Mouse (Mus musculus) liver, embryonic 13.5 days (tissue): ENCODE results near the gene Sgms1. TPM values are rescaled to one million over a fixed set of nuclear protein-coding genes. Genes with fewer than 3 reads are reported as not detected.

ENCODE experiments used
- ATAC-seq: fragments of 200-750 bp; cut with Nextera tagmentation; 2 replicates; pipeline ENCODE4 v1.8.0; 2017; ENCODE audit warnings: low read depth, mild to moderate bottlenecking, moderate number of reproducible peaks, moderate library complexity
- DNase-seq: peaks from one replicate; pipeline ENCODE4 v3.0.0; 2022
- H3K27ac ChIP-seq: fragments of 300-500 bp; sonication (generic); 2 replicates; pipeline ENCODE4 v1.5.1; 2015; ENCODE audit warnings: moderate library complexity, mild to moderate bottlenecking, inconsistent platforms
- H3K27me3 ChIP-seq: fragments of 300-500 bp; sonication (generic); 2 replicates; pipeline ENCODE4 v1.6.1; 2015; ENCODE audit warnings: mild to moderate bottlenecking, inconsistent platforms
- H3K36me3 ChIP-seq: fragments of 300-500 bp; sonication (generic); 2 replicates; pipeline ENCODE4 v1.6.1; 2015; ENCODE audit warnings: mild to moderate bottlenecking, inconsistent platforms
- H3K4me1 ChIP-seq: fragments of 300-500 bp; sonication (generic); replicated peaks from 2 replicates; pipeline ENCODE4 v1.6.1; 2015; ENCODE audit warnings: inconsistent platforms
- H3K4me2 ChIP-seq: fragments of 300-500 bp; sonication (generic); 2 replicates; pipeline ENCODE4 v1.6.1; 2015; ENCODE audit warnings: inconsistent platforms, mild to moderate bottlenecking, moderate library complexity
- H3K4me3 ChIP-seq: fragments of 300-500 bp; sonication (generic); replicated peaks from 2 replicates; pipeline ENCODE4 v1.5.1; 2015; ENCODE audit warnings: mild to moderate bottlenecking, inconsistent platforms
- H3K9ac ChIP-seq: fragments of 300-500 bp; sonication (generic); 2 replicates; pipeline ENCODE4 v1.6.1; 2015; ENCODE audit warnings: mild to moderate bottlenecking, inconsistent platforms
- H3K9me3 ChIP-seq: fragments of 300-500 bp; sonication (generic); replicated peaks from 2 replicates; pipeline ENCODE4 v1.6.1; 2016; ENCODE audit warnings: inconsistent platforms
- WGBS: fragments of 180-500 bp; shearing (Covaris S2); methylation state at CpG from one replicate; pipeline ENCODE4 v1.1.7; 2015; ENCODE audit not compliant: insufficient replicate concordance; 5-methylcytosine and 5-hydroxymethylcytosine counted together
- polyA plus RNA-seq: library from polyadenylated mRNA; unstranded; fragments of >200 nt; fragmentation: Nextera tagmentation; extraction: Ambion mirVana; gene quantifications from 2 replicates; pipeline ENCODE4 v1.2.1, GENCODE M21; 2015

The Sgms1 gene
- polyA plus RNA-seq, 1 experiment from 2014 or later, result 23.4 TPM

- WGBS, result 12% methylated on average over 14 of the region's 14 CpGs
- Histone ChIP-seq H3K9ac (peak overlapping the region; percentile 69), H3K36me3 (0 out of 2 replicates have a peak, but pooled peaks cover 7% of the 10 kb centered on the region), H3K9me3 (no peaks in the 10 kb centered on the region), H3K27me3 (no peaks in the 10 kb centered on the region), H3K27ac (peak overlapping the region; percentile 99), H3K4me1 (peaks cover 93% of the 10 kb centered on the region), H3K4me3 (peak overlapping the region; percentile 40), H3K4me2 (peak overlapping the region; percentile 74)
- DNase-seq (peak; percentile 73), ATAC-seq (peak; percentile 85)
Measured at GRCm38 (mm10) chr19:32180756-32181674, 208.5 kb downstream of the Sgms1 start.

DNA sequence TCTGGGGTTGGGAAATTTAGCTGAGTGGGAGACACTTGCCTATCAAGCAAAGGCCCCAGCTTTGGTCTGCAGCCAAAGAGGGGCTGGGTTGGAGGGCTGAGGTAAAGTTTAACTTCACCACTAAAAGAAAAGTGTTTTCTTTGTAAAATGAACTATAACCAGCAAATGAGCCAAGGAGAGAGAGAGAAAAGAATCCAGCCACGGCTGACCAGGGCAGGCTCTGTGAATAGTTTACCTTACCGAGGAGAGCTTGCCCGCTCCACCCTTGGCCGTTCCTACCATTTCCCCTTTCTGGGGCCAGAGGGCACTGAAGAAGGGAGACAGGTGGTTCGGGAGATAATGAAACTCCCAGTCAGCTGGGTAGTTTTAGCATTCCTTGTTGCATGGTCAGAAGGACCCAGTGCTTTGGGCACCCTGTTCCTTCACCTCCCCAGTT is 209.5 kb downstream of the Sgms1 start:
- Histone ChIP-seq H3K27ac (peak overlapping the region; percentile 99), H3K4me1 (peaks cover 97% of the 10 kb centered on the region), H3K4me3 (peak overlapping the region; percentile 40), H3K36me3 (0 out of 2 replicates have a peak, but pooled peaks cover 7% of the 10 kb centered on the region), H3K4me2 (peak overlapping the region; percentile 74), H3K9me3 (no peaks in the 10 kb centered on the region), H3K27me3 (no peaks in the 10 kb centered on the region), H3K9ac (peak overlapping the region; percentile 69)
- peak; percentile 91 for ATAC-seq
- 9% methylated on average over 5 of the region's 5 CpGs for WGBS
- peak; percentile 77 for DNase-seq

DNA sequence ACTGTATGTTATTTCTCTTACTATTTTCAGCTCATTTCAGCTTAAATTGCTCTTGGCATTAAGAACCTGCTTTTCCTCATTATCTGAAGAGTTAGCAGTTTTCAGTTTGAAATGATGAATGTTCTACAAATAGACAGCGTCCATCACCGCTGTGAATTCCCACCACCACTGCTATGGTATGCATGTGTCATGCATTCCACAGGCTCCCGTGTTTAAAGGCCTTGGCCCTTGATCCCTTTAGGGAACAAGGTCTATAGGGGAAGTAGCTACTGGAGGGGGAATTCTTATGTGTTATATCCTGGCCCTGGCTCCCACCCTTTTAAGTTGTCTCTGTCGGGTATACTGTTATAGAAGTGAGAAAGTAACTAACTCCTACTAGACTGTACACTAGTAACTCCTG is 210.0 kb downstream of the Sgms1 start:
- H3K9me3 ChIP-seq, result no peaks in the 10 kb centered on the region
- peaks cover 99% of the 10 kb centered on the region for H3K4me1 ChIP-seq
- peak overlapping the region; percentile 99 for H3K27ac ChIP-seq
- peak overlapping the region; percentile 40 for H3K4me3 ChIP-seq
- H3K36me3 ChIP-seq, result 0 out of 2 replicates have a peak, but pooled peaks cover 7% of the 10 kb centered on the region
- H3K27me3 ChIP-seq, result no peaks in the 10 kb centered on the region
- ATAC-seq (no peak; the same call in 1 of the 2 replicates), DNase-seq (no peak)
- WGBS, result 55% methylated on average over 4 of the region's 4 CpGs
- H3K4me2 ChIP-seq, result peak overlapping the region; percentile 74
- peak overlapping the region; percentile 69 for H3K9ac ChIP-seq

DNA sequence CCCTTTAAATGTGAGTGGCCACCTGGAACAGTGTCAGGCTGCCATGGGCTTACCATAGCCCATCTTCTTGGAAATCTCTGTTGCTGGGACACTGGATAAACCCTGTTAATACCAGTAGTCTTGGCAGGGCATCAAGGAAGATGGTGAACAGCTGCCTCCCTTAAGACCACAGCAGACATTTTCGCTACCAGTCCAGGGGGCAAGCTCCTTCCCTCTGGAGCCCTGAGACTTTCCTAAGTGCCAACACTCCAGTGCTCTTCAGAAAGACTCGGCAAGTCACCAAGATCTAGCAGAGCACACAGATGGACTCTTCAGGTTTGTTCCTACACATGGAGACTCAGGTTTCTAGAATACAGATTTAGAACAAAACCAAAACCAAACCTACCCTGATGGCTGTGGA is 211.4 kb downstream of the Sgms1 start:
- H3K9me3 ChIP-seq, result no peaks in the 10 kb centered on the region
- no peak overlapping the region for H3K4me2 ChIP-seq
- H3K27me3 ChIP-seq, result no peaks in the 10 kb centered on the region
- 80% methylated on average over 2 of the region's 2 CpGs for WGBS
- no peak for DNase-seq
- H3K27ac ChIP-seq, result peak overlapping the region; percentile 99
- H3K4me3 ChIP-seq, result no peak overlapping the region
- no peak for ATAC-seq
- peaks cover 99% of the 10 kb centered on the region for H3K4me1 ChIP-seq
- H3K9ac ChIP-seq, result peak overlapping the region; percentile 69; the same call in 1 of the 2 replicates
- 0 out of 2 replicates have a peak, but pooled peaks cover 7% of the 10 kb centered on the region for H3K36me3 ChIP-seq

GRCm38 (mm10) chr19:32176458-32176857 is 213.1 kb downstream of the Sgms1 start:
- DNase-seq (no peak), ATAC-seq (no peak)
- peaks cover 97% of the 10 kb centered on the region for H3K4me1 ChIP-seq
- 0 out of 2 replicates have a peak overlapping the region, but pooled peaks have one; percentile 31 for H3K27ac ChIP-seq
- no peak overlapping the region for H3K4me2 ChIP-seq
- H3K9me3 ChIP-seq, result no peaks in the 10 kb centered on the region
- H3K36me3 ChIP-seq, result 0 out of 2 replicates have a peak, but pooled peaks cover 7% of the 10 kb centered on the region
- H3K27me3 ChIP-seq, result no peaks in the 10 kb centered on the region
- no peak overlapping the region for H3K4me3 ChIP-seq
- 78% methylated on average over 9 of the region's 9 CpGs for WGBS
- no peak overlapping the region for H3K9ac ChIP-seq

- Histone ChIP-seq H3K36me3 (0 out of 2 replicates have a peak, but pooled peaks cover 7% of the 10 kb centered on the region), H3K4me2 (no peak overlapping the region), H3K4me1 (peaks cover 94% of the 10 kb centered on the region), H3K9ac (no peak overlapping the region), H3K27me3 (no peaks in the 10 kb centered on the region), H3K27ac (no peak overlapping the region), H3K4me3 (no peak overlapping the region), H3K9me3 (no peaks in the 10 kb centered on the region)
- no peak for ATAC-seq
- DNase-seq, result no peak
- 70% methylated on average over 4 of the region's 4 CpGs for WGBS
Measured at GRCm38 (mm10) chr19:32175991-32176390, 213.5 kb downstream of the Sgms1 start.

DNA sequence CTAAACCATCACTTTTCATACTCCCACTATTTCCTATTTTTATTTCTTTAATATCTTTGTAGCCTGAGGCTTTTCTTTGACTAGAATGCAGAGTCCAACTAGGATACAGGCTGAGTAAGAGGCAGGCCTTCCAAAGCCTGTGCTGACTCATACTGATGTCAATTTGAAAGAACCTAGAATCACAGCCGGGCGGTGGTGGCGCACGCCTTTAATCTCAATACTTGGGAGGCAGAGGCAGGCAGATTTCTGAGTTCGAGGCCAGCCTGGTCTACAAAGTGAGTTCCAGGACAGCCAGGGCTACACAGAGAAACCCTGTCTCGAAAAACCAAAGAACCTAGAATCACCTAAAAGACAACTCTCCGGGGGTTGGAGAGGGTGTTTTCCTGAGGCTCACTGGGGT is 214.5 kb downstream of the Sgms1 start:
- Histone ChIP-seq H3K9ac (no peak overlapping the region), H3K36me3 (0 out of 2 replicates have a peak, but pooled peaks cover 7% of the 10 kb centered on the region), H3K4me2 (no peak overlapping the region), H3K4me3 (no peak overlapping the region), H3K27me3 (no peaks in the 10 kb centered on the region), H3K27ac (no peak overlapping the region), H3K4me1 (peaks cover 86% of the 10 kb centered on the region), H3K9me3 (no peaks in the 10 kb centered on the region)
- DNase-seq (no peak), ATAC-seq (no peak)
- WGBS, result 79% methylated on average over 7 of the region's 7 CpGs

DNA sequence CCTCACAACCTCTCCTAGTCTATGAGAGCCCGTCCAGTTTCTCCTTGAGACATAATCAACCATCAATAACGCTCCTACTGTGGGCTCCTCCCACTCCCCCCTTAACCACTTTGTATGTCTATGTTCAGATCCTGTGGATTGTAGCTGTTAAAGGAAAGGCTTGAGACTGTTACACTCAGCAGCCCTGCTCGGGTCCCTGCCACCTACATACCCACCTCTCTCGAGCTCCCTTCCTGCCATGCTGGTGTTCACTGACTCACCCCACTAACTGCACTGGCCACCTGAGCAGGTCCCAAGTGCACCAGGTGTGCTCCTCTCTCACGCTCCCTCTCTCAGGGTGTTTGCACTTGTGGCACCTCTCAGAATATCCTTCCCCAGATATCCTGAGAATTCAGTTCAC is 215.0 kb downstream of the Sgms1 start:
- 69% methylated on average over 5 of the region's 5 CpGs for WGBS
- H3K4me1 ChIP-seq, result peaks cover 85% of the 10 kb centered on the region
- H3K27ac ChIP-seq, result peak overlapping the region; percentile 31; the same call in 1 of the 2 replicates
- 0 out of 2 replicates have a peak, but pooled peaks cover 7% of the 10 kb centered on the region for H3K36me3 ChIP-seq
- H3K4me3 ChIP-seq, result no peak overlapping the region
- H3K9me3 ChIP-seq, result no peaks in the 10 kb centered on the region
- ATAC-seq, result no peak
- no peak for DNase-seq
- no peak overlapping the region for H3K4me2 ChIP-seq
- H3K9ac ChIP-seq, result no peak overlapping the region
- no peaks in the 10 kb centered on the region for H3K27me3 ChIP-seq

DNA sequence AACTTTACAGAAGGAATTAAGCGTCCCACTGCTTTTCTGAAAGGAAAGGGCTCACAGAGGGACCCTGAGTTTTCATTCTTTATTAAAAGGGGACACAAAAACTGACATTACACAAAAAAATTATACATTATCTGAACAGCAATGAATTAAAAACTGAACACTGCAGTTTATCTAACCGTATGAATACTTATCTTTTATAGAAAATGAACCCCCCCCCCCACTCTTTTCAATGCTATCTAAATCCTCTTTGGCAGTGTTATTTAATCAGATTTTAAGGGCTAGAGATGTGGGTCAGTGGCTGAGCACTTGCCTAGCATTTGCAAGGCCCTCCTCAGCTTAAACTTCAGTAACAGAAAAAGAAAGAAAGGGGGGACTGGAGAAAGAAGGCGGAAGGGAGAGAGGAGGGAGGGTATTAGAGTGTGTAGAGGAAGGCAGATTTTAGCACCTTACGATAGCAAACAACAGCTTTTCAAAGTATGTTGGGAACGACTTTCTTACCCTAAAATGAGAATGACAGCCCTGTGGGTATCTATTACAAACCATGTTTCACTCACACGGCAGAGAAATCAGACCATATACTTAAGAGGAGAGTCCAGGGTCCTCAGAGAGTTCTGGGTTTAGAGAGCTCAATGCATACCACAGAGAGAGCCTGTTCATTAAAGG is 215.9 kb downstream of the Sgms1 start:
- Histone ChIP-seq H3K4me3 (no peak overlapping the region), H3K4me1 (peaks cover 81% of the 10 kb centered on the region), H3K9ac (peak overlapping the region; percentile 31), H3K4me2 (peak overlapping the region; percentile 48; the same call in 1 of the 2 replicates), H3K9me3 (no peaks in the 10 kb centered on the region), H3K27me3 (no peaks in the 10 kb centered on the region), H3K27ac (peak overlapping the region; percentile 84), H3K36me3 (0 out of 2 replicates have a peak, but pooled peaks cover 7% of the 10 kb centered on the region)
- ATAC-seq (no peak), DNase-seq (no peak)
- 45% methylated on average over 6 of the region's 6 CpGs for WGBS

DNA sequence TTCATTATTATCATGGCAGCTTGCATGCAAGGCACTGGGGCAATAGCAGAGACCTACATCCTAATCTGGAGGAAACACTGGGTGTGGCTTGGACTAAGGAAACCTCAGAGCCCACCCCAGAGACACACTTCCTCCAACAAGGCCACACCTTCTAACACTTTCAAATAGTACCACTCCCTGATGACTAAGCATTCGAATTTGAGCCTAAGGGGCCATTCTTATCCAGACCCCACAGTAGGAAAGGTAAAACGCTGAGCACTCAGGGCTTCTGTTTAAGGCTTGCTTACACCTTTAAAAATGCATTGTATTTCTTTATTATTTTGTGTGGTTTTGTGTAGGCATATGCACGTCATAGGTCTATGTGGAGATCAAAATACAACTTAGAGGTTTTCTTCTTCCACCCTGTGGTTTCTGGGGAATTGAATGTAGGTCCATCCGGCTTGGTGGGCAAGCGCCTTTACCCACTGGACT is 217.0 kb downstream of the Sgms1 start:
- Histone ChIP-seq H3K9ac (peak overlapping the region; percentile 31), H3K27ac (peak overlapping the region; percentile 84), H3K4me2 (peak overlapping the region; percentile 48), H3K4me1 (peaks cover 79% of the 10 kb centered on the region), H3K4me3 (no peak overlapping the region), H3K36me3 (no peaks in the 10 kb centered on the region), H3K9me3 (no peaks in the 10 kb centered on the region), H3K27me3 (no peaks in the 10 kb centered on the region)
- WGBS, result 13% methylated on average over 5 of the region's 5 CpGs
- peak; percentile 73 for DNase-seq
- ATAC-seq, result peak; percentile 91

DNA sequence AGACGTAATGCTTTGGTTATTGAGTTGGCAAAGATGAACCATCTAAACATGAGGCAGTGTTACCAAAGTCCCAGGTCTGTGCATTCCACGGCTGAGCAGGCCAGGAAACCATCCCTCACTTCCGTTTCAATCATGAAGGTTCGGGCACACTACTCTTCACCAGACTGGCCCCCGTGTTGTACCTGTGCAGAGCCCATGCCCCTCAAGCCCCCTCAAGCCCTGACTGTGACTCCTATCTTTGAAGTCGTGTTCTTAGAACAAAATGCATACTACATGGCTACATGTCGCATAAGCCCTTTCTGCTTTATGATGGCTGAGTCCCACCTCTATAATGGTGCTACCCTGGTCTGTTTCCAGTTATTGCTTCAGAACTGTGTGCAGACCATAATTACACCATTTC is 217.5 kb downstream of the Sgms1 start:
- H3K4me1 ChIP-seq, result peaks cover 79% of the 10 kb centered on the region
- no peak overlapping the region for H3K4me3 ChIP-seq
- H3K9ac ChIP-seq, result no peak overlapping the region
- no peaks in the 10 kb centered on the region for H3K36me3 ChIP-seq
- no peaks in the 10 kb centered on the region for H3K27me3 ChIP-seq
- H3K4me2 ChIP-seq, result peak overlapping the region; percentile 48
- H3K27ac ChIP-seq, result peak overlapping the region; percentile 84
- ATAC-seq, result 0 out of 2 replicates have a peak, but pooled peaks have one; percentile 1
- no peak for DNase-seq
- no peaks in the 10 kb centered on the region for H3K9me3 ChIP-seq
- 74% methylated on average over 7 of the region's 7 CpGs for WGBS
